28 mouse cellular contexts compared by ENCODE assay signal in the genomic region with DNA sequence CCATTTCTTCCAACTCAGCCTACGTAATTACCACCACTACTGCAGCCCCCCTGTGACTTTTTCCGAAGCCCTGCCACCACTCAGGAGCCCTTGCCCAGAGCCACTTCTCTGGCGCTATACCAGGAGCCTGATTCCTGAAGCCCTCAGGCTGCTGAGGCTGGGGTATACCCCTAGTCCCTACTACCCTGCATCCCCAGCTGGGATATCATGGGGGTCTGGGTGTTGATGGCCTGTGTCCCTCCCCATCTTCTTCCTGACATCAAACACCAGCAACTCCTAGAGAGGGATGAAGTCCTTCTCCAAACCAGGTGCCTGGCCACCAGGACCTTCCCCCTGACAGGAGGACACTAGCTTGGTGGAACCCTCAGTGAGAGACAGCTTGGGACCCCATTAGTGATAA.
"Had no signal": no experiment of that assay in that cellular context is flagged by ENCODE, and none has a peak within 500 bp of the region (broad histone marks: within the 10 kb centered on the region; RNA-seq: fewer than 3 reads in every experiment).

No protein-coding gene starts in this region.

- DNase-seq: gastrocnemius, adult 2 months; gastrocnemius, postnatal 10 days; gastrocnemius, postnatal 25 days; heart, adult 2 months; heart, postnatal 14 days; heart, postnatal 4 days; kidney, adult 18-20 months; kidney, adult 8-10 months; kidney, postnatal 10 days; kidney, postnatal 25 days; kidney, postnatal 4 days; liver; liver, embryonic 13.5 days had no signal

- H3K9me3 ChIP-seq: heart, embryonic 10.5 days; heart, embryonic 13.5 days; heart, embryonic 15.5 days; hindbrain, embryonic 10.5 days; hindbrain, embryonic 12.5 days; limb, embryonic 10.5 days; limb, embryonic 12.5 days; liver, embryonic 13.5 days; liver, embryonic 15.5 days had no signal

- ATAC-seq: hindbrain, embryonic 16.5 days; inflammation-experienced regulatory T-cells, adult 6 months; intestine, embryonic 16.5 days had no signal

- H3K4me3 ChIP-seq: gastrocnemius, adult 2 months; heart, adult 2 months; heart, embryonic 10.5 days; heart, embryonic 13.5 days; heart, embryonic 15.5 days; hindbrain, embryonic 10.5 days; hindbrain, embryonic 12.5 days; layer of hippocampus, adult 2 months; left cerebral cortex, adult 2 months; limb, embryonic 10.5 days; limb, embryonic 12.5 days; liver, embryonic 13.5 days; liver, embryonic 15.5 days had no signal

- H3K4me2 ChIP-seq: heart, embryonic 13.5 days; heart, embryonic 15.5 days; hindbrain, embryonic 12.5 days; hindbrain, embryonic 14.5 days; limb, embryonic 12.5 days; liver, embryonic 11.5 days; liver, embryonic 13.5 days; liver, embryonic 15.5 days had no signal

- H3K27ac ChIP-seq: gastrocnemius, adult 2 months; heart, adult 2 months; heart, embryonic 10.5 days; heart, embryonic 13.5 days; heart, embryonic 15.5 days; hindbrain, embryonic 10.5 days; hindbrain, embryonic 12.5 days; hindbrain, embryonic 14.5 days; layer of hippocampus, adult 2 months; left cerebral cortex, adult 2 months; limb, embryonic 10.5 days; limb, embryonic 12.5 days; liver, embryonic 13.5 days; liver, embryonic 15.5 days had no signal

- H3K9ac ChIP-seq: heart, embryonic 13.5 days; heart, embryonic 15.5 days; hindbrain, embryonic 12.5 days; hindbrain, embryonic 14.5 days; limb, embryonic 12.5 days; liver, embryonic 13.5 days; liver, embryonic 15.5 days had no signal

- H3K27me3 ChIP-seq: heart, embryonic 13.5 days; heart, embryonic 15.5 days; hindbrain, embryonic 12.5 days; limb, embryonic 12.5 days; liver, embryonic 13.5 days; liver, embryonic 15.5 days had no signal
